Mouse (Mus musculus) bone marrow macrophage, adult 2 months (primary cell): ENCODE measurements around the gene Trim66.

ENCODE experiments used
- CTCF ChIP-seq: IDR thresholded peaks from 2 replicates; pipeline ENCODE4 v1.5.1; 2012; ENCODE audit warnings: low read depth, mild to moderate bottlenecking, low read length, moderate library complexity
- POLR2A ChIP-seq: IDR thresholded peaks from 2 replicates; pipeline ENCODE4 v1.6.1; 2012; ENCODE audit warnings: mild to moderate bottlenecking, low read depth, low read length, borderline replicate concordance

DNA sequence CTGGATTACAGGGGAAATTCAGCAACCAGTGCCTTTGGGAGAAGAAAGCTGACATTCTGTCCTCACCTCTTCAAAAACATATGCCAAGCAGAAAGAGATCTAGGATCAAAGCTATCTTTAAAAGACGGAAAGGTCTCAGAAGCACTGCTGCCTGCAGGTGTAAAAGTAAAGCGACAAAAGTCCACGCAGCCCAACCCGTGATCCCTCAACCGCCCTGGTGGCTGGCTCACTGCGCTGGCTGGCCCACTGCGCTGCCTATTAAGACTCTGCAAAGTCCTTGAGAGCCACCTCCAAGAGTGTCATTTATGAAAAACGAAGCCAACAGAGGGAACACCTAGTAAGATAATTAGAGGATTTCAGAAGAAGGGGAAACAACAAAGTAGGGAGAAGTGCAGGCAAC is 85.1 kb downstream of the Trim66 start:
- TF ChIP-seq POLR2A: no peak
- no peak for TF ChIP-seq CTCF
